Mouse (Mus musculus): ENCODE measurements at regions not wholly inside any gene's neighbourhood (a gene's known extent, or its start where the extent isn't known, plus 50 kb on each side); places are given as distances from the start of the nearest gene placed in this dataset.
A peak's percentile ranks its signal among the peaks of the same experiment; 100 is the strongest.

GRCm38 (mm10) chr8:26272675-26273414, 153.5 kb downstream of the Gm45692 start:
- peaks cover 19% of the 10 kb centered on the region for H3K27me3 ChIP-seq (ENCODE audit: control insufficient read depth, insufficient read depth, insufficient read length)
- H3K4me3 ChIP-seq (ENCODE audit: insufficient read depth, poor library complexity, severe bottlenecking) = no peak overlapping the region
- H3K79me2 ChIP-seq (ENCODE audit: control insufficient read depth, insufficient read depth) = no peaks in the 10 kb centered on the region
- no peak for TF ChIP-seq CEBPB (IDR thresholded peaks at IDR 0.05; ENCODE audit: low read depth)
- TF ChIP-seq MAX (IDR thresholded peaks at IDR 0.05) = no peak
- no peak for TF ChIP-seq FOSL1 (IDR thresholded peaks at IDR 0.05; ENCODE audit: insufficient read depth, low read length, poor library complexity, severe bottlenecking)
- no peak for TF ChIP-seq USF1 (IDR thresholded peaks at IDR 0.05; ENCODE audit: low read depth)
- H3K36me3 ChIP-seq (ENCODE audit: control insufficient read depth, insufficient read depth) = no peaks in the 10 kb centered on the region
- no peaks in the 10 kb centered on the region for H3K79me3 ChIP-seq (ENCODE audit: low read depth)
- H3ac ChIP-seq (ENCODE audit: control insufficient read depth, insufficient read length, low read depth) = no peak overlapping the region

- Histone ChIP-seq H3K27me3 (ENCODE audit: control insufficient read depth, insufficient read depth, insufficient read length) (peaks cover 19% of the 10 kb centered on the region), H3ac (ENCODE audit: control insufficient read depth, insufficient read length, low read depth) (no peak overlapping the region), H3K36me3 (ENCODE audit: control insufficient read depth, insufficient read depth) (no peaks in the 10 kb centered on the region), H3K79me2 (ENCODE audit: control insufficient read depth, insufficient read depth) (no peaks in the 10 kb centered on the region), H3K4me3 (ENCODE audit: insufficient read depth, poor library complexity, severe bottlenecking) (no peak overlapping the region), H3K79me3 (ENCODE audit: low read depth) (no peaks in the 10 kb centered on the region)
- TF ChIP-seq FOSL1 (IDR thresholded peaks at IDR 0.05; ENCODE audit: insufficient read depth, low read length, poor library complexity, severe bottlenecking) (no peak), MYOD1 (IDR thresholded peaks at IDR 0.05; ENCODE audit: control insufficient read depth, insufficient read length, low read depth) (peak; percentile 67), MAX (IDR thresholded peaks at IDR 0.05) (no peak), MYOG (IDR thresholded peaks at IDR 0.05; ENCODE audit: control insufficient read depth, extremely low read depth, insufficient read length) (no peak)
These were observed 154.1 kb downstream of the Gm45692 start for GRCm38 (mm10) chr8:26273415-26273760.

GRCm38 (mm10) chr8:26273792-26274191, 154.5 kb downstream of the Gm45692 start:
- TF ChIP-seq MAX (IDR thresholded peaks at IDR 0.05) = no peak
- TF ChIP-seq USF1 (IDR thresholded peaks at IDR 0.05; ENCODE audit: low read depth) = no peak
- no peak for TF ChIP-seq MYOD1 (IDR thresholded peaks at IDR 0.05; ENCODE audit: control insufficient read depth, insufficient read length, low read depth)
- no peak for TF ChIP-seq CTCF (IDR thresholded peaks at IDR 0.05; ENCODE audit: control insufficient read depth, insufficient read depth, insufficient read length)
- TF ChIP-seq CEBPB (IDR thresholded peaks at IDR 0.05; ENCODE audit: low read depth) = no peak
- TF ChIP-seq MYOG (IDR thresholded peaks at IDR 0.05; ENCODE audit: control insufficient read depth, extremely low read depth, insufficient read length) = no peak
- no peak for TF ChIP-seq FOSL1 (IDR thresholded peaks at IDR 0.05; ENCODE audit: insufficient read depth, low read length, poor library complexity, severe bottlenecking)
- Histone ChIP-seq H3K27me3 (ENCODE audit: control insufficient read depth, insufficient read depth, insufficient read length) (peaks cover 16% of the 10 kb centered on the region), H3K36me3 (ENCODE audit: control insufficient read depth, insufficient read depth) (no peaks in the 10 kb centered on the region), H3K79me3 (ENCODE audit: low read depth) (no peaks in the 10 kb centered on the region), H3K79me2 (ENCODE audit: control insufficient read depth, insufficient read depth) (no peaks in the 10 kb centered on the region), H3ac (ENCODE audit: control insufficient read depth, insufficient read length, low read depth) (no peak overlapping the region), H3K4me3 (ENCODE audit: insufficient read depth, poor library complexity, severe bottlenecking) (no peak overlapping the region)

GRCm38 (mm10) chr8:26274481-26274880, 155.1 kb downstream of the Gm45692 start:
- H3ac ChIP-seq (ENCODE audit: control insufficient read depth, insufficient read length, low read depth) = no peak overlapping the region
- H3K79me2 ChIP-seq (ENCODE audit: control insufficient read depth, insufficient read depth) = no peaks in the 10 kb centered on the region
- TF ChIP-seq FOSL1 (IDR thresholded peaks at IDR 0.05; ENCODE audit: insufficient read depth, low read length, poor library complexity, severe bottlenecking) (no peak), MAX (IDR thresholded peaks at IDR 0.05) (no peak), MYOG (IDR thresholded peaks at IDR 0.05; ENCODE audit: control insufficient read depth, extremely low read depth, insufficient read length) (no peak), USF1 (IDR thresholded peaks at IDR 0.05; ENCODE audit: low read depth) (no peak), CTCF (IDR thresholded peaks at IDR 0.05; ENCODE audit: control insufficient read depth, insufficient read depth, insufficient read length) (no peak), CEBPB (IDR thresholded peaks at IDR 0.05; ENCODE audit: low read depth) (no peak), MYOD1 (IDR thresholded peaks at IDR 0.05; ENCODE audit: control insufficient read depth, insufficient read length, low read depth) (no peak)
- no peaks in the 10 kb centered on the region for H3K79me3 ChIP-seq (ENCODE audit: low read depth)
- H3K4me3 ChIP-seq (ENCODE audit: insufficient read depth, poor library complexity, severe bottlenecking) = no peak overlapping the region
- no peaks in the 10 kb centered on the region for H3K36me3 ChIP-seq (ENCODE audit: control insufficient read depth, insufficient read depth)
- H3K27me3 ChIP-seq (ENCODE audit: control insufficient read depth, insufficient read depth, insufficient read length) = peaks cover 13% of the 10 kb centered on the region

GRCm38 (mm10) chr8:26282156-26282935, 163.0 kb downstream of the Gm45692 start:
- no peaks in the 10 kb centered on the region for H3K36me3 ChIP-seq (ENCODE audit: control insufficient read depth, insufficient read depth)

More at GRCm38 (mm10) chr8:26282156-26282935, 163.0 kb downstream of the Gm45692 start:
- no peak for TF ChIP-seq CTCF (IDR thresholded peaks at IDR 0.05; ENCODE audit: control insufficient read depth, insufficient read depth, insufficient read length)
- TF ChIP-seq USF1 (IDR thresholded peaks at IDR 0.05; ENCODE audit: low read depth) = no peak
- TF ChIP-seq MAX (IDR thresholded peaks at IDR 0.05) = no peak
- no peak for TF ChIP-seq MYOG (IDR thresholded peaks at IDR 0.05; ENCODE audit: control insufficient read depth, extremely low read depth, insufficient read length)
- TF ChIP-seq FOSL1 (IDR thresholded peaks at IDR 0.05; ENCODE audit: insufficient read depth, low read length, poor library complexity, severe bottlenecking) = no peak
- no peak for TF ChIP-seq CEBPB (IDR thresholded peaks at IDR 0.05; ENCODE audit: low read depth)
- TF ChIP-seq MYOD1 (IDR thresholded peaks at IDR 0.05; ENCODE audit: control insufficient read depth, insufficient read length, low read depth) = no peak
- Histone ChIP-seq H3K27me3 (ENCODE audit: control insufficient read depth, insufficient read depth, insufficient read length) (no peaks in the 10 kb centered on the region), H3K79me3 (ENCODE audit: low read depth) (no peaks in the 10 kb centered on the region), H3ac (ENCODE audit: control insufficient read depth, insufficient read length, low read depth) (no peak overlapping the region), H3K79me2 (ENCODE audit: control insufficient read depth, insufficient read depth) (no peaks in the 10 kb centered on the region), H3K4me3 (ENCODE audit: insufficient read depth, poor library complexity, severe bottlenecking) (no peak overlapping the region)

All from C2C12 (cell line).